Mouse (Mus musculus) kidney, postnatal 0 days (tissue): ENCODE data around the gene Krt5. TPM values are rescaled to one million over a fixed set of nuclear protein-coding genes. Genes with fewer than 3 reads are reported as not detected.

ENCODE experiments used
- ATAC-seq: fragments of 200-750 bp; cut with Nextera tagmentation; replicated peaks from 2 replicates; pipeline ENCODE4 v1.8.0; 2017; ENCODE audit warnings: low read depth, moderate number of reproducible peaks, moderate TSS enrichment, moderate library complexity; ENCODE audit not compliant: low FRiP score
- DNase-seq: peaks from one replicate; pipeline ENCODE4 v3.0.0-alpha.2; 2016; ENCODE audit warnings: low spot score
- H3K27ac ChIP-seq: fragments of 300-500 bp; sonication (generic); 2 replicates; pipeline ENCODE4 v1.5.1; 2014; ENCODE audit warnings: mild to moderate bottlenecking
- H3K27me3 ChIP-seq: fragments of 300-500 bp; sonication (generic); 2 replicates; pipeline ENCODE4 v1.6.1; 2014; ENCODE audit warnings: low read length, mixed read lengths; ENCODE audit not compliant: insufficient read depth
- H3K36me3 ChIP-seq: fragments of 300-500 bp; sonication (generic); 2 replicates; pipeline ENCODE4 v1.6.1; 2014; ENCODE audit warnings: low read length, mixed read lengths; ENCODE audit not compliant: insufficient read depth
- H3K4me1 ChIP-seq: fragments of 300-500 bp; sonication (generic); replicated peaks from 2 replicates; pipeline ENCODE4 v1.6.1; 2014; ENCODE audit warnings: antibody characterized with exemption, low read length, mixed read lengths; ENCODE audit not compliant: insufficient read depth
- H3K4me2 ChIP-seq: fragments of 300-500 bp; sonication (generic); 2 replicates; pipeline ENCODE4 v1.6.1; 2014; ENCODE audit warnings: mild to moderate bottlenecking, low read length, moderate library complexity, mixed read lengths
- H3K4me3 ChIP-seq: fragments of 300-500 bp; sonication (generic); replicated peaks from 2 replicates; pipeline ENCODE4 v1.5.1; 2014; ENCODE audit warnings: low read depth, low read length
- H3K9ac ChIP-seq: fragments of 300-500 bp; sonication (generic); 2 replicates; pipeline ENCODE4 v1.6.1; 2014; ENCODE audit warnings: low read depth, low read length
- H3K9me3 ChIP-seq: fragments of 300-500 bp; sonication (generic); replicated peaks from 2 replicates; pipeline ENCODE4 v1.6.1; 2016; ENCODE audit warnings: low read length, inconsistent platforms, mixed read lengths
- CTCF ChIP-seq: IDR thresholded peaks from 2 replicates; pipeline ENCODE4 v1.5.1; 2016; ENCODE audit warnings: antibody characterized with exemption, low read depth, mild to moderate bottlenecking, moderate library complexity
- whole genome bisulfite sequencing: fragments of 180-500 bp; shearing (Covaris S2); extraction: QIAGEN DNeasy Blood & Tissue Kit; methylation state at CpG from one replicate; pipeline ENCODE4 v1.1.7; 2014; 5-methylcytosine and 5-hydroxymethylcytosine counted together
- polyA plus RNA-seq: library from polyadenylated mRNA; unstranded; fragments of >200 nt; fragmentation: Nextera tagmentation; extraction: Ambion mirVana; gene quantifications from 2 replicates; pipeline ENCODE4 v1.2.1, GENCODE M21; 2015

The Krt5 gene
- polyA plus RNA-seq: 0.77 and 3.0 TPM in 2 replicates

DNA sequence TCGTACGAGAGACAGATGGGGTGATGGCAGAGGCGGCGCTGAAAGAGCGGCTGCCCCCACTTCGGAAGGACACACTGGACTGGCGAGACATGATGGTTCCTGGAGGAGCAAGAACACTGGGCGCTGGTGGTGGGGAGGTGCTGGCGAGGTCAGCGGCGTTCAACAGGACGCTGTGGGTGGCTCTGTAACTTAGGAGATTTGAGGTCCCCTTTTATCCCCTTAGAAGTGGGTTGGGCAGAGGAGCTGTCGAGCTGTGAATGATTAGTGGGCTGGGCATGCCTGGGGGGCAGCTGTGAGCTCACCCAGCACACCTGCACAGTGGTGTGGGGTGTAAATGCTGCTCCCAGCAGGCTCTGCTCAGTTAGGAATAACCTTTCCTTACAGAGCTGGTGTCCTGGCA is at the start of gene Krt5:
Krt5 (minus strand) TSS at position 179 of the 400 bp plus-strand sequence.
- H3K36me3 ChIP-seq: no peaks in the 10 kb centered on the region
- no peaks in the 10 kb centered on the region for H3K4me1 ChIP-seq
- no peak within 1 kb of the TSS for H3K9ac ChIP-seq
- H3K4me3 ChIP-seq: no peak within 1 kb of the TSS
- H3K27ac ChIP-seq: no peak within 1 kb of the TSS
- ATAC-seq (no peak), DNase-seq (no peak)
- no peak within 1 kb of the TSS for H3K4me2 ChIP-seq
- no peaks in the 10 kb centered on the region for H3K9me3 ChIP-seq
- TF ChIP-seq CTCF: no peak
- 63% methylated on average over 13 of the region's 13 CpGs for WGBS
- H3K27me3 ChIP-seq: no peaks in the 10 kb centered on the region

GRCm38 (mm10) chr15:101742711-101743110 is 30.0 kb upstream of the Krt5 start, which contains the start of gene Krt71:
Gene Krt71, minus strand, starts transcription at chr15:101743109.
- no peak for ATAC-seq
- no peak within 1 kb of the TSS for H3K4me3 ChIP-seq
- no peak within 1 kb of the TSS for H3K9ac ChIP-seq
- H3K27ac ChIP-seq: no peak within 1 kb of the TSS
- no peak within 1 kb of the TSS for H3K4me2 ChIP-seq
- WGBS: 57% methylated on average over 14 of the region's 14 CpGs
- H3K4me1 ChIP-seq: no peaks in the 10 kb centered on the region
- no peak for TF ChIP-seq CTCF
- no peaks in the 10 kb centered on the region for H3K27me3 ChIP-seq
- H3K36me3 ChIP-seq: no peaks in the 10 kb centered on the region
- no peaks in the 10 kb centered on the region for H3K9me3 ChIP-seq
- no peak for DNase-seq

DNA sequence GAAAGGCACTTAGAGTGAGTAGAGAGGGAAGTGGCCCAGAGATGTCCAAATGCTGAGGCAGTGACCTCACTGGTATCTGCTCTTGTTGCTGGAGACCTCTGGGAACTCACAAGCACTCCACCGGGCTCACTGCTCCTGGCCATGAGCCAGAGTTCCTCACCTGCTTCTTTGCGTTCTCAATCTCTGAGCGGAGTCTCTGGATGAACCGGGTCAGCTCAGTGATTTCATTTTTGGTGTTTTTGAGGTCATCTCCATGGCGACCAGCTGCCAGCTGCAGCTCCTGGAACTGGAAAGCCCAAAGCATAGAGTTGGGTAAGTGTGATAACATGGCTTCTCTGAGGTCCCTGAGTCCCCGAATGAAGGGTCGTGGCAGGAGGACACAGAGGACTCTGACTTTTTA is 25.1 kb upstream of the Krt5 start:
- no peak overlapping the region for H3K9ac ChIP-seq
- H3K9me3 ChIP-seq: no peaks in the 10 kb centered on the region
- no peaks in the 10 kb centered on the region for H3K27me3 ChIP-seq
- TF ChIP-seq CTCF: no peak
- WGBS: 77% methylated on average over 7 of the region's 7 CpGs
- no peak for DNase-seq
- H3K4me2 ChIP-seq: no peak overlapping the region
- H3K36me3 ChIP-seq: no peaks in the 10 kb centered on the region
- H3K4me3 ChIP-seq: no peak overlapping the region
- no peaks in the 10 kb centered on the region for H3K4me1 ChIP-seq
- H3K27ac ChIP-seq: no peak overlapping the region
- ATAC-seq: no peak

DNA sequence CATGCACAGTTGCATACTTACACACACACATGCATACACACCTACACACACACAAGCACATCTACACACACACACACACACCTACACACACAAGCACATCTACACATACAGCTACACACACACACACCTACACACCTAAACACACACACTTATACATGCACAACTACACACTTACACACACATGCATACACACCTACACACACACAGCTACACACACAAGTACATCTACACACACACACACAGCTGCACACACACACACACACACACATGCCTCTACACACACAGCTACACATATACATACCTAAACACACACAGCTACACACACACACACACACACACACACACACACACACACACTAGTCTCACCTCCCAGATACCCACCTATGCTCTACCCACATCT is 18.0 kb upstream of the Krt5 start:
- ATAC-seq (no peak), DNase-seq (no peak)
- Histone ChIP-seq H3K9ac (no peak overlapping the region), H3K27me3 (no peaks in the 10 kb centered on the region), H3K9me3 (no peaks in the 10 kb centered on the region), H3K36me3 (no peaks in the 10 kb centered on the region), H3K4me2 (no peak overlapping the region), H3K27ac (no peak overlapping the region), H3K4me3 (no peak overlapping the region), H3K4me1 (no peaks in the 10 kb centered on the region)
- no peak for TF ChIP-seq CTCF

- no peaks in the 10 kb centered on the region for H3K4me1 ChIP-seq
- ATAC-seq (no peak), DNase-seq (no peak)
- no peaks in the 10 kb centered on the region for H3K9me3 ChIP-seq
- H3K4me2 ChIP-seq: no peak overlapping the region
- no peak overlapping the region for H3K9ac ChIP-seq
- H3K27ac ChIP-seq: no peak overlapping the region
- TF ChIP-seq CTCF: no peak
- 43% methylated on average over 5 of the region's 5 CpGs for WGBS
- no peaks in the 10 kb centered on the region for H3K27me3 ChIP-seq
- no peak overlapping the region for H3K4me3 ChIP-seq
- H3K36me3 ChIP-seq: no peaks in the 10 kb centered on the region
These were observed 12.0 kb upstream of the Krt5 start for GRCm38 (mm10) chr15:101724686-101725085.

- no peaks in the 10 kb centered on the region for H3K27me3 ChIP-seq
- 70% methylated on average over 3 of the region's 3 CpGs for WGBS
- no peak overlapping the region for H3K4me3 ChIP-seq
- no peak overlapping the region for H3K4me2 ChIP-seq
- H3K4me1 ChIP-seq: no peaks in the 10 kb centered on the region
- H3K36me3 ChIP-seq: no peaks in the 10 kb centered on the region
- TF ChIP-seq CTCF: no peak
- no peak overlapping the region for H3K27ac ChIP-seq
- no peak for ATAC-seq
- DNase-seq: no peak
- H3K9ac ChIP-seq: no peak overlapping the region
- H3K9me3 ChIP-seq: no peaks in the 10 kb centered on the region
These were observed 3.1 kb upstream of the Krt5 start for GRCm38 (mm10) chr15:101715831-101716230.

GRCm38 (mm10) chr15:101714356-101714755 is 1.7 kb upstream of the Krt5 start:
- no peak overlapping the region for H3K4me2 ChIP-seq
- no peak overlapping the region for H3K27ac ChIP-seq
- DNase-seq: no peak
- TF ChIP-seq CTCF: no peak
- H3K9ac ChIP-seq: no peak overlapping the region
- no peaks in the 10 kb centered on the region for H3K36me3 ChIP-seq
- no peak for ATAC-seq
- no peaks in the 10 kb centered on the region for H3K27me3 ChIP-seq
- WGBS: 74% methylated on average over 5 of the region's 5 CpGs
- no peaks in the 10 kb centered on the region for H3K4me1 ChIP-seq
- H3K4me3 ChIP-seq: no peak overlapping the region
- no peaks in the 10 kb centered on the region for H3K9me3 ChIP-seq
